Mouse (Mus musculus) ES-CJ7 (cell line): Measurements from ENCODE around the gene Nfkbil1.
"Not testable (repeated sequence)": the region's sequence is repeated elsewhere in the genome, so short reads cannot be mapped to it uniquely, and the experiment has no call there.

Experiments
- DNase-seq: peaks from one replicate; pipeline ENCODE4 v3.0.0; 2011; ENCODE audit warnings: low read depth, low spot score

The Nfkbil1 gene

GRCm38 (mm10) chr17:35237504-35237903 is 1.9 kb upstream of the Nfkbil1 start:
- DNase-seq: no peak

GRCm38 (mm10) chr17:35236996-35237395 is 1.4 kb upstream of the Nfkbil1 start:
- DNase-seq: no peak

DNA sequence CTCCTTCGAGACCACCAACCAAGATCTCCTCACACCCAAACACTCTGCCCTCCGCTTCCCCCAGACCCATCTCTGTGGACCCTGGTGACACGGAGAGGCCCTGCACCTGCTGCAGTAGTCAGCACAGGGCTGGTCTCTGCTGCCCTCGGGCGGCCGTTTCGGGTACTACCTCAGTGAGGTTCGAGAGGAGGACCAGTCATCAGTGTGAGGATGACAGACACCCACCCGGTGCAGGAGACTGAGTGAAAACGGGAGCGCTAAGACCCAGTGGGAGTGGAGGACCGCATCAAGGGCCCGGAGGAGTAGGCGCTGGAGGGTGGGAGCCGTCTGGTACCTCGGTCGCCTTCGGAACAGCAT is 776 bp upstream of the Nfkbil1 start:
- peak; percentile 91 for DNase-seq

DNA sequence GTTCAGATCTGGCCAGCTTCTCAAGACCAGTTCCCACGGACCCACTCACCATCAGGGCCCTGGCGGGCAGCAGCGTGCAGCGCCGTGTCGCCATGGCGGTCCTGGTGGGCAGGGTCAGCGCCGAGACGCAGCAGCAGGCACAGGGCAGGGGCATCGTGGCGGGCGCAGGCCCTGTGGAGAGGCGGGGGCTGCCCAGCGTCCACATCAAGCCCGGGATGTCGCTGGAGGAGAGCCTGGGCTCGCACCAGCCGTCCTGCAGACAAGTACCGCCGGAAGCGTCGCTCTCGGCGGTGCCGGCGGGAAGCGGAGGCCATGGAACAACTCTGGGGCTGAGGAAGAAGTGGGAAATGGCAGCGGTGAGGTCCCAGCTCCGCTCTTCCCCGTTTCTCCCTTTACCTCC is 689 bp downstream of the Nfkbil1 start:
- DNase-seq: no peak

DNA sequence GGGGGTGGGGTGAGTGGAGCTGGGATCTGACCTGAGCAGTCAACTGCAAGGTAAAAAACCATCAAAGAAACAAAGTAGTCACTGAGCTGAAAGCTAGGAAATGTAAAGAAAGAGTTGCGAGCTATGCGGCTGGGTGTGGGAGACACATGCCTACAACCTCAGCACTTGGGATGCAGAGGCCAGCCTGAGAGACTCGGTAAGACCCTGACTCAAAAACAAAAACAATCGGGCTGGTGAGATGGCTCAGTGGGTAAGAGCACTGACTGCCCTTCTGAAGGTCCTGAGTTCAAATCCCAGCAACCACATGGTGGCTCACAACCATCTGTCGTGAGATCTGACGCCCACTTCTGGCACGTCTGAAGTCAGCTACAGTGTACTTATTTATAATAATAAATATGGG is 1.5 kb downstream of the Nfkbil1 start:
- not testable (repeated sequence) for DNase-seq

DNA sequence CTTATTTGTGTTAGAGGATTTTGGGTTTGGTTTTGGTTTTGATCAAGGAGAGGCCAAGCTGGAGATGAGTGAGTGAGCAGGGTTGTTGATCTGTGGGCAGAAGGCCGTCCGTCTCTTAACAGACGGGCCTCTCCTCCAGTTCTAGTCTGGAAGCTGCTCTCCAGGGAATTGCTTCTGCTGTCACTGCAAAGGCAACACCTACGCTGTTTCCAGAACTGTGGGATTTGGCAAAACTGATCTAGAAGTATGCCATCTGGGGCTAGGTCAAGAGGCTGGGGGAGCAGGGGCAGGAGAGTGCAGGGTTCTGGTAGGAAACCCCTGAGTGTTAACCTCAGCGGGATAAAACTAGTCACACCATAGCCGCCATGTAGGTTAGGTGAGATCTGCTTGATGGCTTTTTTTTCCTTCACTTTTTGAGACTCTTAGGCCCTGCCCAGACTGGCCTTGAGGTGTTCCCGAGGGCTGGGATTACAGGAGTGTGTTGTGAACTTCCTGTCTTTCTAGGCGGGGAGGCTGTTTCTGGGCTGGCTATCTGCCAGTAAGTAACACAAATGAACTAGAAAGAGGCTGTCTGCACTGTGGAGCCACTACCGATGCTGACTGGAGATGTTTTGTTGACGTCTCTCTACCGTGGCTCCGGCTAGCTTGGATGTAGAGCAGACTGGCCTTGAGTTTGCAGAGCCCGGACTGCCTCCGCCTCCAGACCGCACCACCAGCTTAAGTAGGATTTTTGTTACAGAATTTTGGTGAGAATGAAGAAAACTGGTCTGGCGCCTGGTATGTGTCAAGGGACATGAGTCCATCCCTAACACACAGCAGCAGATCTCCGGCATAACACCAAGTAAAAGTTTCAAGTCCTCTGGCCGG is 2.2 kb downstream of the Nfkbil1 start, which contains the start of gene Atp6v1g2:
Atp6v1g2 (plus strand) TSS at position 547 of the 867 bp plus-strand sequence.
- no peak for DNase-seq

GRCm38 (mm10) chr17:35232659-35233058 is 2.9 kb downstream of the Nfkbil1 start:
- DNase-seq: no peak

DNA sequence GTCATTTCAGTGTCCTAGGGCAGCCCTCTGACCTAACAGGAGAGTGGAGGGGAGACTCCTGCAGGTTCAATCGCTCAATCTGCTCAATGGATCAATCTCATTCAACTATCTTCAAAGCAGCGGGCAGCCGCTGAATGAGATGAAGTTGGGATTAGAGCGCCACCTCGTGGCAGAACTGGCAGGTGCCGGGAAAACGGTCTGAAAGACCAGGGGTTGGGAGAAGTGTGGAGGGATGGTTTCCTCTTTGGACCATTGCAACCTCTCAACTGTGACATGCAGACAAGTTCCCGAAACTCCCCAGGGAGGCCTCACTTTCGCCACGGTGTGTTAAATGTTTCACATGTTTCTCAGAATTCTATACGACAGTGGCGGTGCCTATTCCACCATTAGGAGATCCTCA is 3.5 kb downstream of the Nfkbil1 start:
- DNase-seq: peak; percentile 77

DNA sequence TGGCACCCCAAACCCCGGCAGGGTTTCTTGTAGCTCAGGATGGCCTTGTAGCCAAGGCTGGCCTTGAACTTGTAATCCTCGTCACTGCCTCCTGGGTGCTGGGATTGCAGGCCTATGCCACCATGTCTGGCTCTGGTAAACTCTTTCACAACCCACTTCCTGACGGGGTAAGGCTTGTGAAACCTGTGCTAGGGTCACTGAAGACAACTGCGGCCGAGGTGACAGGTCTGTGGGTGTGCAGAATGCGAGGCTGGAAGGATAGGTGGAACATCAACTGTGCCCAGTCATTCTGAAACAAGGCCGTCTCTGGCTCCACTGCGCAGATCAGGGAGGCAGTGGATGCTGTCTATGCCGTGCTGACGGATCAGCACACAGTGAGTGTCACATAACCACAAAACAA is 4.6 kb downstream of the Nfkbil1 start:
- no peak for DNase-seq

- no peak for DNase-seq
Observed at GRCm38 (mm10) chr17:35226561-35227046, 9.0 kb downstream of the Nfkbil1 start.

GRCm38 (mm10) chr17:35225456-35225855 is 10.1 kb downstream of the Nfkbil1 start:
- no peak for DNase-seq

GRCm38 (mm10) chr17:35224641-35225040 is 11.0 kb downstream of the Nfkbil1 start:
- no peak for DNase-seq

DNA sequence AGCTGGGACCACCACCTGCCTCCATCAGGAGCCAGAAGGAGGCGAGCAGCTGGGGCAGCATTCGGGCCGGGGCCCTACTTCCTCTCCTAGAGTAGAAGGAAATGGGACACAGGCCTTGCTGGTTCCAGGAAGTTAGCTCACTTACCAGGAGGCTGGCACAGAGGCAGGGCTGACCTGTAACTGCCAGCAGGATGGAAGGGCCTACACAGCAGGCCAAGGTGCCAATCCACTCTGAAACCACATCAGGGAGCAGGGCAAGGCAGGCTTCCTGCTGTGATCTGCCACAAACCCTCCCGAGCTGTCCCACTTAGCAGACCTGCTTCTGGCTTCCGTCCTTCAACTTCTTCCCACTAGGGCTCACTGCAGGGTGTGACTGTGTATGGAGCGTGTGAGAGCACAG is 13.3 kb downstream of the Nfkbil1 start:
- DNase-seq: no peak

- no peak for DNase-seq
Observed at GRCm38 (mm10) chr17:35220156-35220952, 15.2 kb downstream of the Nfkbil1 start, which contains the start of gene Gm16181. Gene Gm16181, plus strand, starts transcription at chr17:35220834.

DNA sequence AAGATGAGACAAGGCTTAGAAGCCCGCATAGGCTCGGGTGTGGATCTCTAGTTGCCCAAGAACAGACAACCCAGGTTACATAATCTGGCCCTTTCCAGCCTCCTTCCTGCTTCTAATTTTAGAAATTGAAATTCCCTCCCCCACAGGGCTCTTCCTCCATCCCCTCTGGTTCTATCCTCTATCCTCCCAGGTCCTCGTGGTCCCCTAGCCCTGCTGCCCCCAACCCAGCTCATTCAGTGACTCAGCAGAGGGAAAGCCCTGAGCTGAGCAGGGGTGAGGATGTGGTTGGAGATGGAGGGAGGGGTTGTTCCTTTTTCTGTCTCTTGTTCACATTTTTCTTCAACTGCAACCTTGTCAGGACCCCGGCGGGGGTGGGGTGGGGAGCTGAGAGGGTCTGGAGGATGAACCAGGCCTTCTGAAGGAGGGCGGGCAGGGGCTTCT is 16.0 kb downstream of the Nfkbil1 start:
- DNase-seq: no peak

DNA sequence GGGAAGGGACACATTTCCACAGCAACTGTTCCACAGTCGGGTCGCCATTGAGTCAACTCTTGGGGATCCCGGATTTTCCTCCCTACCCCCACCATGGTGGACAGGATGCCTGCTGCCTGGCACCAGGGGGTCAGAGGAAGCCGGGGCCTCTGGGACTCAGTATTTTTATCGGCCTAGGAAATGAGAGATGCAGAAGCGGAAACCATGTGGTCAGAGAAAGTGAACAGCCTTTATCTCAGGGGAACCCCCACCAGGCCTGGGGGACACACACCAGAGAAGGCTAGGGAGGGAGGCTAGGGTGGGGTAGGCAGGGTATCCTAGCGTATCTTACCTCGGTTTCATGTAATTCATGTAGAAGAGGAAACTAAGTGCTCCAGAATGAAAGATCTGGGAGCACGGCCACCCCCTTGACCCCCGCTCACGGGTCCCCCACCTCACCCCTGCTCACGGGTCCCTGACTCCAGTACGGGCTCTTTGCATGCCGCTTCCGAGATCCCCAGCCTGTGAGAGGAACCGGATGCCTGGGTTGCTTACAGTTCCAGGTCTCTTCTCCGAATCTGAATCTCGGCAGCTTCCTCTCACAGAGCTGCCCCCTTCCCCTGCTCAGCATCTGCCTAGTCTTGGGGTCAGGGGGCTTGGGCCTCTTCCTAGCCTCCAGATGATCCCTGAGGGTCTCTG is 16.9 kb downstream of the Nfkbil1 start:
- no peak for DNase-seq

- DNase-seq: no peak
Observed at GRCm38 (mm10) chr17:35213071-35213470, 22.5 kb downstream of the Nfkbil1 start.

DNA sequence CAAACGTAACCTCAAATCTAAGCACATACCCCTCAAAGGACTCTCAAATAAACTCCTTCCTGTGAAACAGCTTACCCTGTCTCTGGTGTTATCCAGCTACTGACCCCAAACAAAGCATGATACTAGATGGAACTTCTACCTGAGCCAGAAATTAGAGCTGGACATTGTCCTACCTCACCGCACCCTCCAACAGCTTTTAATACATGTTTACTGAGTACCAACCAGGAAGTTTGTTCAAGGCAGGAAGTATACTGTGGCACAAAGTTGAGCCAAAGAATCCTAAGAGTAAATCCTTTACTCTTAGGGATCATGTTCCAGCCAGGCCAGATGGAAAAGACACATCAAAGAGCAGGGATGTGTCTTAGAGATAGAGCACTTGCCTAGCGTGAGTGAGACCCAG is 25.0 kb downstream of the Nfkbil1 start:
- no peak for DNase-seq

DNA sequence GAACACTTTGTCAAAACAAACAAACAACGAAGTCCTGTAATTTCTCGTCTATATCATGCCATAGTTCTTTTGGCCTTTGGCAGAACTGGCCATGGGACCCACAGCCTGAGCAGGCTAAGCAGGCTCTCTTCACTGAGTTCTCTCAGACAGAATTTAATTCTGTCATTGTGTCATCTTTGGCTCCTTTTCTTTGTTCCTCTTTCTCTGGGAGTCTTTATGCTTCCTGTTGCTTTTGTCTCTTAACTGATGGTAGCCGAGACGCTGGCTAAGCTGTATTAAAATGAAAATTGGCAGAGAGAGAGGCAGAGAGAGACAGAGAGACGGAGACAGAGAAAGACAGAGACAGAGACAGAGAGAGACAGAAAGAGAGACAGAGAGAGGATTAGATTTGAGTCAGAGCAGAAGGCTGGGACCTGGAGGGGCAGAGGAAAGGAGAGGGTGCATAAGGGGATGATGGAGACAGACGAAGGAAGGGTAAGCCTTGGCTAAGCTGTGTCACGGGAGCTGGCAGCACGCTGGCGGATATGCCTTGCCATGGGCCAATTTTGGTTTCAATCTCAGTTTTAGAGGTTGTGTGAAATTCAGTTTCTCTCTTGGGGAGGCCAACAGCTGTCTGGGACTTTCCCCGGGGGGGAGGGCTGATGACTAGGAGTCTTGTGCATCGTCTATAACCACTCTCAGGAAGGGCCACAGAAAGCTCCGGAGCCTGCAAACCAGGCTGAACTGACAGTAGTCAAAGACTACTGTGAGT is 25.6 kb downstream of the Nfkbil1 start:
- DNase-seq: no peak

- no peak for DNase-seq
Observed at GRCm38 (mm10) chr17:35205380-35205769, 30.2 kb downstream of the Nfkbil1 start.
